Mouse (Mus musculus) kidney, embryonic 14.5 days (tissue): ENCODE results near the gene Pygo2. TPM values are rescaled to one million over a fixed set of nuclear protein-coding genes. Genes with fewer than 3 reads are reported as not detected.
A peak's percentile ranks its signal among the peaks of the same experiment; 100 is the strongest.

Source experiments
- ATAC-seq: fragments of 200-750 bp; cut with Nextera tagmentation; 2 replicates; pipeline ENCODE4 v1.8.0; 2017; ENCODE audit warnings: moderate number of reproducible peaks, mild to moderate bottlenecking, moderate TSS enrichment, moderate library complexity; ENCODE audit not compliant: low FRiP score, low TSS enrichment
- H3K27ac ChIP-seq: fragments of 300-500 bp; sonication (generic); 2 replicates; pipeline ENCODE4 v1.5.1; 2014; ENCODE audit warnings: low read depth, mild to moderate bottlenecking, low read length, moderate library complexity, mixed read lengths
- H3K27me3 ChIP-seq: fragments of 300-500 bp; sonication (generic); 2 replicates; pipeline ENCODE4 v1.6.1; 2014; ENCODE audit warnings: mild to moderate bottlenecking, low read length; ENCODE audit not compliant: control insufficient read depth, insufficient read depth
- H3K36me3 ChIP-seq: fragments of 300-500 bp; sonication (generic); 2 replicates; pipeline ENCODE4 v1.6.1; 2014; ENCODE audit warnings: low read length, mixed read lengths; ENCODE audit not compliant: control insufficient read depth, insufficient read depth
- H3K4me1 ChIP-seq: fragments of 300-500 bp; sonication (generic); 2 replicates; pipeline ENCODE4 v1.6.1; 2014; ENCODE audit warnings: low read length, mixed read lengths; ENCODE audit not compliant: control insufficient read depth, insufficient read depth
- H3K4me2 ChIP-seq: fragments of 300-500 bp; sonication (generic); replicated peaks from 2 replicates; pipeline ENCODE4 v1.6.1; 2014; ENCODE audit warnings: low read depth, mild to moderate bottlenecking, low read length
- H3K4me3 ChIP-seq: fragments of 300-500 bp; sonication (generic); 2 replicates; pipeline ENCODE4 v1.5.1; 2014; ENCODE audit warnings: mild to moderate bottlenecking, low read length
- H3K9ac ChIP-seq: fragments of 300-500 bp; sonication (generic); 2 replicates; pipeline ENCODE4 v1.6.1; 2014; ENCODE audit warnings: low read depth, mild to moderate bottlenecking, low read length, moderate library complexity
- H3K9me3 ChIP-seq: fragments of 300-500 bp; sonication (generic); 2 replicates; pipeline ENCODE4 v1.6.1; 2016; ENCODE audit warnings: low read length; ENCODE audit not compliant: control insufficient read depth
- WGBS: fragments of 180-500 bp; shearing (Covaris S2); extraction: QIAGEN DNeasy Blood & Tissue Kit; methylation state at CpG from one replicate; pipeline ENCODE4 v1.1.7; 2014; 5-methylcytosine and 5-hydroxymethylcytosine counted together
- polyA plus RNA-seq: library from polyadenylated mRNA; unstranded; fragments of >200 nt; fragmentation: Nextera tagmentation; extraction: Ambion mirVana; gene quantifications from 2 replicates; pipeline ENCODE4 v1.2.1, GENCODE M21; 2014

The Pygo2 gene
- polyA plus RNA-seq, 1 experiment from 2014 or later, result 53.0 TPM

DNA sequence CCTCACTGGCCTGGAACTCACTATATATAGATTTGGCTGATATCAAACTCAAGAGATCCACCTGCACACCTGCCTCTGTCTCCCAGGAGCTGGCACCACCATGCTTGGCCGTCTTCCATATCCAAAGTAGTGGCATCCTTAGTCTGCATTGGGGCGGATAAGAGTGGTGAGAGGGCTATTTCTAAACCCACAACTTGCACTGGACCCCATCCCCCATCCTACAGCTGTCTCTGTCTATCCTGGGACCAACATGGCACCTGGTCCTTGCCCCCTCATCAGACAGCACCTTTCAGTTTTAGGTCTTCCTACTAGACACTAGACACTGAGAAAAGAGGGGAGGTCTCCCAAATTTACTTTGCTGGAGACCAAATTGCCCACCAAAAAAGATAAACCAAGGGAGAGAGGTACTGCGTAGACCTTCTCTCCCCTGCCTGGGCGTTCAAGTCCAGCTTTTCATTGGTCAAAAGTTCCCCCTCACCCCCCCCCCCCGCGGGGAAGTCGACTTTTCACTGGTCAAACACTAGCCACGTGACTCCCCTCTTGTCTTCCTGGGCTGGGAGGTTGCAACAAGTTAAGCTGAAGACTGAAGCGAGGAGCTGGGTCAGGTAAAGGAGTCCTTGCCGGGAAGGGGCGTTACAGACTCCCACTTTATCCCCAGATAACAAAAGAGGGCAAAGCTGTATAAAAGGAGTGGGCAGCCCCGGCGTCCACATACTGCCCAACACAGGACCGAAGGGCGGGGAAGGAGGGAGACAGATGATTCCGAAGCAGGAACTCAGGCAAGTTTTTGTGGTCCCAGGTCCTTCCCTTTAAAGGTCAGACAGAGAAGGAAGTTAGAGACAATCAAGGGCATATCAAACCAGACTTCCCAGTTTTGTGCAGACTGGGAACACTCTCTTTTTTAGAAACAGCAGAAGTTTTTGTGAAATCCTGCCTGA lies 6.4 kb downstream of the Pygo2 start, which contains the start of gene Pbxip1:
Gene Pbxip1 (plus strand): TSS at position 531 of the 938 bp plus-strand sequence.
- H3K9me3 ChIP-seq, result no peaks in the 10 kb centered on the region
- H3K9ac ChIP-seq, result peak within 1 kb of the TSS; percentile 34; the same call in 1 of the 2 replicates
- peak within 1 kb of the TSS; percentile 38 for H3K4me3 ChIP-seq
- ATAC-seq, result peak; percentile 74
- H3K4me1 ChIP-seq, result peaks cover 8% of the 10 kb centered on the region
- peaks cover 27% of the 10 kb centered on the region for H3K36me3 ChIP-seq
- peak within 1 kb of the TSS; percentile 60 for H3K4me2 ChIP-seq
- WGBS, result 9% methylated on average over 16 of the region's 16 CpGs
- H3K27me3 ChIP-seq, result no peaks in the 10 kb centered on the region
- H3K27ac ChIP-seq, result peak within 1 kb of the TSS; percentile 39; the same call in 1 of the 2 replicates

DNA sequence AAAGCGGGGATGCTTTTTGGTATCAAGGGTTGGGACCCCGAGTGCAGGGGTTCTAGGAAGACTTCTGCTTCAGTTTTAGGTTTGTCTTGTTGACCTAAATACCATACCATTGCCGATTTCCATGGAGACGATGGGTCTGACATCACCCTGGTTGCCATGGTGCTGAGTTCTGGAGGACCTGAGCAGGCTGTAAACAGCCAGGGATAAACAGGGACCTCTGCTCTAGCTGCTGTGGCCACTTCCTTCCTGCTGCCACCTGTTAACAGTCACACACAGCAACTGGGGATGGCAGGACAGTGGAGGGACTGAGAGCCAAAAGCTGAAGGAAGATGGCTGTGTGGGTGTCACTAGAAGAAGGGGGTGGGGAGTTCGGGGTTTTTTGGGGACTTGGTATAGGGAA lies 7.3 kb downstream of the Pygo2 start:
- Histone ChIP-seq H3K9ac (peak overlapping the region; percentile 34; the same call in 1 of the 2 replicates), H3K27ac (peak overlapping the region; percentile 39; the same call in 1 of the 2 replicates), H3K4me3 (peak overlapping the region; percentile 38), H3K27me3 (no peaks in the 10 kb centered on the region), H3K4me2 (peak overlapping the region; percentile 60), H3K9me3 (no peaks in the 10 kb centered on the region), H3K36me3 (peaks cover 24% of the 10 kb centered on the region), H3K4me1 (peaks cover 7% of the 10 kb centered on the region)
- ATAC-seq, result no peak
- 36% methylated on average over 5 of the region's 5 CpGs for WGBS

DNA sequence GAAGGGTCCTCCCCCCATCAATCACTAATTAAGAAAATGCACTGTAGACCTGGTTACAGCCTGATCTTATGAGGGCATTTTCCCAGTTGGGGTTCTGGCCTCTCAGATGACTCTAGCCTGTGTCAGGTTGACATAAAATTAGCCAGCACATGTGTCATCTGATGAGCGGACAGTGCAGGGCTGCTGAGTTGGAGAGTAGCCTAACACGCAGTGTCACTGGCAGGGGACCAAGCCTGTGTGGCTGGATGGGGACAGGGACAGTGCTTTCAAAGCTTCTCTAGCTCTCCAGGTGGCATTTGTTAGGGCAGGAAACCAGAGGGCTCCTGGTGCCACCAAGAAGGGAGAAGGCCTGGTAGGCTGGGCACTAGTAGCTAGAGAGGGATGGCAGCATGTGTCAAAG lies 10.7 kb downstream of the Pygo2 start:
- no peak overlapping the region for H3K4me2 ChIP-seq
- H3K36me3 ChIP-seq, result peaks cover 6% of the 10 kb centered on the region; the same call in 1 of the 2 replicates
- no peaks in the 10 kb centered on the region for H3K9me3 ChIP-seq
- no peak for ATAC-seq
- H3K9ac ChIP-seq, result no peak overlapping the region
- H3K27ac ChIP-seq, result no peak overlapping the region
- no peaks in the 10 kb centered on the region for H3K27me3 ChIP-seq
- H3K4me3 ChIP-seq, result no peak overlapping the region
- H3K4me1 ChIP-seq, result peaks cover 7% of the 10 kb centered on the region
- 90% methylated on average over 2 of the region's 2 CpGs for WGBS

DNA sequence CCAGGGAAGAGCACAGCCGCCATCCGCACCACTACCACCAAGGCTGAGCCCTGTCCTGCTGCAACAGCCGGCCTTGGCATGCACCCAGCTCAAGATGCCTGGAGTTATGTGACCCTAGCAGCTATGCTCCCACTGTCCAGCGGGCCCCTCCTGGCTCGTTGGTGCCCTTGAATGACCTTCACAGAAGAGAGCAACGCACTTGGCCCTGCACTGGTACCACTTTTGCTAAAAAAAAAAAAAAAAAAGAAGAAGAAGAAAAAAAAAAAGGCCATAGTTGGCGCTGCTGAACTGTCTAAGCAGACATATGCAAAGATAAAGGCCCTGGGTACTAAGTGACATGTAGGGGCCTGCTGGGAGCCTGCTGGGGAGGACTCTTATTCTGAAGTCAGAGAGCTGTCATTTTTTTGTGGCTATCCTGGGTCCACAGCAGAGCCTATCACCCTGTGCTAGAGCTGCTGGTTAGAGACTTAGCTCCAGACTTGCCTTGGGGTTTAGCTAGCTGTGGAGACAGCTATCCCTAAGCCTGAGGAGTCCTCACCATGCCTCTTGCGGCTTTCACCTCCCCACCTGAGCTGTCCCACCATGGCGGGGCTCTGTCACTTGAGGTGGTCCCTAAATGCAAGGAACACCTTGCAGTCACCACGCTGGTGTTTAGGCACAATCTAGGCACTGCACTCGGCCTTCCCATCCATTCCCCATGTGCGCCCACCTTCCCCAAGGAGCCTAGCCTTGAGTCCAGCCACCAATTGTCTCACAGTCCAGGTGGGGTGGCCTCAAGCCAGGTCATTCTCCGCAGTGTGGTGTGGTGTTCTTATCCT lies 18.9 kb downstream of the Pygo2 start:
- Histone ChIP-seq H3K9ac (no peak overlapping the region), H3K4me1 (peaks cover 4% of the 10 kb centered on the region; the same call in 1 of the 2 replicates), H3K27ac (0 out of 2 replicates have a peak overlapping the region, but pooled peaks have one; percentile 19), H3K4me3 (no peak overlapping the region), H3K36me3 (peaks cover 13% of the 10 kb centered on the region; the same call in 1 of the 2 replicates), H3K9me3 (no peaks in the 10 kb centered on the region), H3K27me3 (no peaks in the 10 kb centered on the region), H3K4me2 (no peak overlapping the region)
- 66% methylated on average over 13 of the region's 13 CpGs for WGBS
- peak; percentile 24; the same call in 1 of the 2 replicates for ATAC-seq

DNA sequence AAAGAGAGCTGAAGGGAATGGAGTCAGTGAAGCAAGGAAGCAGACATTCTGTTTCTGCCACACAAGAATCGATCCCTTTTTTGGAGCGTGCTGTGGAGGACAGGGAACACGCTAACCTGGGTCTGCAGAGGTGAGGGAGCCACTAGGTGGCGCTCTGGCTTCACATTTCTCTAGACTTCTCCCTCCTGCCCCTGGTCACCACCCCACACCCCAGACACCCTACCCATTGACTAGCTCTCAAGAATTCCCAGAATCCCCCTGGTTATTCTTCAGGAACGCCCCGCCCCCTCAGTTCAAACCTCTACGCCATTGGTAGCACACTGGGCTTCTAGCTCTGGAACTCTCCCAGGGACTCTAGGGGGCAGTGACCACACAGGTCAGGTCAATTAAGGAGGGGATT lies 19.5 kb downstream of the Pygo2 start:
- Histone ChIP-seq H3K4me1 (peaks cover 4% of the 10 kb centered on the region; the same call in 1 of the 2 replicates), H3K27ac (no peak overlapping the region), H3K9me3 (no peaks in the 10 kb centered on the region), H3K36me3 (peaks cover 13% of the 10 kb centered on the region; the same call in 1 of the 2 replicates), H3K9ac (no peak overlapping the region), H3K27me3 (no peaks in the 10 kb centered on the region), H3K4me2 (no peak overlapping the region), H3K4me3 (no peak overlapping the region)
- WGBS, result 46% methylated on average over 7 of the region's 7 CpGs
- peak; percentile 28 for ATAC-seq

DNA sequence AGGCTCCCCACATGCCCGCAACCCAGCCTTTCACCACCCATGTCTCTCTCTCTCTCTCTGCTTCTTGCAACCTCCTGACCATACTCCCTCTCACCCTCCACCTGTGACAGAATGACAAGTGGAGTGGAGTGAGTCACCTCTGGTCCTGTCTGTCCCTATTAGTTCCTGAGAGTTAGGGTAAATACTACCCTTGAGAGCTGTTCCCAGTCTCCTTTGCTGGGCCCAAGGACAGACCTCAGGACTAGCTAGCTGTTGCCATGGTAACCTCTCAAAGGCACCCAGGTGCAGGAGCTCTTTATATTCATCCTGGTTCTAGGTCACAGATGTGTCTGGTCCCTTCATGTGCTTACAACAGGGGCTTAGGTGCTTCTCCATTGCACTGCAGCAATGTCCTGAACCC lies 21.9 kb downstream of the Pygo2 start:
- WGBS, result 93% methylated on average over 1 of the region's 1 CpGs
- no peak for ATAC-seq
- Histone ChIP-seq H3K4me2 (no peak overlapping the region), H3K36me3 (peaks cover 4% of the 10 kb centered on the region; the same call in 1 of the 2 replicates), H3K4me1 (peaks cover 4% of the 10 kb centered on the region; the same call in 1 of the 2 replicates), H3K27me3 (no peaks in the 10 kb centered on the region), H3K27ac (no peak overlapping the region), H3K4me3 (no peak overlapping the region), H3K9ac (no peak overlapping the region), H3K9me3 (no peaks in the 10 kb centered on the region)

DNA sequence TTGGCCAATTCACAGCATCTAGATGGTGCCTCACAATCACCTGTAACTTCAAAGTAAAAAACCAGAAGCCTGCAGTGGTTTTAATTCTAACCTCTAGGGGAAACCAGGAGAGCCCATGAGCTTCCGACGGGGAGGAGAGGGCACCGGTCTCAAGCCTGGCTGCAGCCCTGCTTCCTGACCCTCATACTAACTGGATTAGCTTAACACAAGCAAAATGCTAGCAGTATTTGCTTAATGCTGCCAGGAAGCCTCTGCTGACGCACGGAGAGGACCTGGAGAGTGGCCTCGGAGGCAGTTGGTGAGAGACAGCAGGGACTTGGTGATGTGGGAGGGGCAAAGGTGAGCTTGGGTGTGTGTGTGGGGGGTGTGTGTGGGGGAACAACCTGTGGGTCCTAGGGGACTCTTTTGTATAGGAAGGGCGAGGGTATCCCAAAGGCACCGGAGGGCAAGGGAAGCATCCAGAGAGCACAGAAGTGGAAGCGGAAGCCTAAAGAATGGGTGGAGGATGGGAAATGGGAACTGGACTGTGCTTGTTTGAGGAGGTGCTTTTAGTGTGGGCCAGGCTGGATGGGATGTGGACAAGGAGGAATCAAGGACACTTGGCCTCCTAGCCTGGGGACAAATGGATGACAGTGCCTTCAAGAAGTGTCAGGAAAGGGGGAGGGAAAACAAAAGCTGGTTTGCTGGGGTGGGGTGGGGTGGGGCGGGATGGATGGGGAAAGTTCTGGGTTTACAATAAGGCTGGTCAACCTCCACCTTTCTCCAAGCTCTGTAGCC lies 24.6 kb downstream of the Pygo2 start, which contains the start of gene Pmvk:
Gene Pmvk (plus strand): TSS at position 141 of the 777 bp plus-strand sequence.
- Histone ChIP-seq H3K4me3 (no peak within 1 kb of the TSS), H3K27me3 (no peaks in the 10 kb centered on the region), H3K9ac (no peak within 1 kb of the TSS), H3K4me1 (peaks cover 3% of the 10 kb centered on the region; the same call in 1 of the 2 replicates), H3K36me3 (no peaks in the 10 kb centered on the region), H3K27ac (no peak within 1 kb of the TSS), H3K9me3 (no peaks in the 10 kb centered on the region), H3K4me2 (no peak within 1 kb of the TSS)
- WGBS, result 62% methylated on average over 10 of the region's 10 CpGs
- no peak for ATAC-seq

DNA sequence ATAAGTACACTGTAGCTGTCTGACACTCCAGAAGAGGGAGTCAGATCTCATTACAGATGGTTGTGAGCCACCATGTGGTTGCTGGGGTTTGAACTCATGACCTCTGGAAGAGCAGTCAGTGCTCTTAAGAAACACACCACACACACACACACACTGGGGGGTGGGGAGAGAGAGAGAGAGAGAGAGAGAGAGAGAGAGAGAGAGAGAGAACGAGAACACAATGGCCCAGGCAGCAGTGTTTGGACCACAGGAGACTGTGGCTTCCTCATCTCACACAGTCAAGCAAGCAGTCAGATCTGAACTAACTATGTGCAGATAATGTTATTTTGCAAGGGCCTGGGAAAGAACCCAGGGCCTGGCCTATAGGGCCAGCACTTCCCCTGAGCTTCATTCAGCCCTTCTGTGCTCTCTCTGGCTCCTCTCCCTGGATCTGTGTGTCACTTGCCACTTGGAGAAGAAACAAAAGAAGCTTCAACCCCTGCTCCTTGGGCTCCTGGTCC lies 25.8 kb downstream of the Pygo2 start:
- H3K27me3 ChIP-seq, result no peaks in the 10 kb centered on the region
- H3K9ac ChIP-seq, result no peak overlapping the region
- no peak for ATAC-seq
- H3K4me3 ChIP-seq, result no peak overlapping the region
- H3K4me2 ChIP-seq, result no peak overlapping the region
- WGBS, result 90% methylated on average over 1 of the region's 1 CpGs
- H3K27ac ChIP-seq, result no peak overlapping the region
- no peaks in the 10 kb centered on the region for H3K9me3 ChIP-seq
- peaks cover 6% of the 10 kb centered on the region; the same call in 1 of the 2 replicates for H3K4me1 ChIP-seq
- no peaks in the 10 kb centered on the region for H3K36me3 ChIP-seq
